Mouse (Mus musculus) cerebellum, adult 2 months (tissue): ENCODE data around the gene Zxdc.

ENCODE experiments used
- CTCF ChIP-seq: fragments of 200-500 bp; IDR thresholded peaks from 2 replicates; pipeline ENCODE4 v1.5.1; 2011; ENCODE audit warnings: low read depth, mild to moderate bottlenecking, control low read depth, low read length, moderate library complexity, borderline replicate concordance; ENCODE audit not compliant: insufficient read depth
- POLR2A ChIP-seq: fragments of 200-500 bp; IDR thresholded peaks from 2 replicates; pipeline ENCODE4 v1.6.1; 2011; ENCODE audit warnings: low read length, control low read depth, borderline replicate concordance; ENCODE audit not compliant: insufficient read depth

GRCm38 (mm10) chr6:90446883-90447282, 77.6 kb downstream of the Zxdc start:
- no peak for TF ChIP-seq CTCF
- no peak for TF ChIP-seq POLR2A
